Mouse (Mus musculus): ENCODE measurements around the gene Sbno1.

GRCm38 (mm10) chr5:124470591-124471171 lies 44.9 kb upstream of the Sbno1 start:
- no peak for TF ChIP-seq GATA1 (IDR thresholded peaks at IDR 0.05; ENCODE audit: low read length)
- TF ChIP-seq TAL1 (IDR thresholded peaks at IDR 0.05; ENCODE audit: low read length), result no peak
